Mouse (Mus musculus) adrenal gland (tissue): Measurements from ENCODE around the gene Rfc2.

ENCODE experiments used
- intact Hi-C: fragments of 180-260 bp; cut with DNase I; formaldehyde crosslinking; loops from one replicate; pipeline ENCODE4 v1.15.1; 2025

Gene Rfc2

DNA sequence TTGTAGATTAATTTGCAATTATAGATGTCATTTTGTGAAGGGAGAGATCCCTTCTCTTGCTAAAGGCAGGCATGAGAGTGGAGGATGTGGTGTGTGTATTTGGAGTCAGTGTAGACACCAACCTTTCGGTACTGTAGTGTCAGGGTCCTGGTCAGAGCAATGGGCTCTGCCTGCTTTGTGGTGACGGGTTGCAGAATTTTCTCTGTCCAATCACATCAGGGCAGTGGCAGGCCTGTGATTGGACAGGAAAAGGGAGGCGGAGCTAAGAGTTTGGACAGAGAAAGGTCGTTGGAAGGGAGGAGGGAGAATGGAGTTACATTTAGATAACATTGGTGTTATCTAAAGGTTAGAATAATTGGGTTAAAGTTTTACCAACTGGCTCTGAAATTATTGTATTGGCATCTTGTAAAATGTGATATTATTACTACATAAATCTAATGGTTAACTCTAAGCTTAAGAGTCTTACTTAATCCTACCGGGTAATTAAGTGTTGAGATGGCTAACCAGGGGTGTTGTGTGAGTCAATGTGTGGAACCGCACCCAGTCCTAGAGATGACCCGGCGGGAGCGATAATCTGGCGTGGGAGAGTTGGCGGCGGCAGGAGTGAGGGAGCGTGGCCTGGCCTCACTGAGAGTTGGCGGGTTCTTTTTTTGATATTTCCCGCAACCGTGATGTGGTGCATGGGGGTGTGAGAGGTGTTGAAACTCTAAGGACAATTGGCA lies 20.6 kb upstream of the Rfc2 start:
- intact Hi-C loops = no loop called here

DNA sequence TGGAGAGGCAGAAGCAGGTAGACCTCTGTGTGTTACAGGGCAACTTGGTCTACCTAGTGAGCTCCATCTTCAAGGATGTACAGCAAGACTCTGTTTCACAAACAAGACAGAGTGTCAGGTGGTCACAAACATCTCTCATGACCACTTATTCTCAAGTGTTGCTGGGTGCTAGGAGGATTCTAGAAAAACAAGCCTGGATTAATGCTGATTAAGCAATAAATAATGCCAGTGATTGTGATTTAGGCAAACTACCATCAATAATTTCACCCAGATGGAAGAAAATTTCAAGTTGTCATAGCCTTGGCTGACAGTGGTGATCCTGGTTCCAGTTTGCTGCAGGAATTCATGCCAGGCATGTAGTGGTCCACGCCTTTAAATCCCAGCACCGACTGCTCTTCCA lies 16.9 kb upstream of the Rfc2 start:
- intact Hi-C loops = no loop called here

DNA sequence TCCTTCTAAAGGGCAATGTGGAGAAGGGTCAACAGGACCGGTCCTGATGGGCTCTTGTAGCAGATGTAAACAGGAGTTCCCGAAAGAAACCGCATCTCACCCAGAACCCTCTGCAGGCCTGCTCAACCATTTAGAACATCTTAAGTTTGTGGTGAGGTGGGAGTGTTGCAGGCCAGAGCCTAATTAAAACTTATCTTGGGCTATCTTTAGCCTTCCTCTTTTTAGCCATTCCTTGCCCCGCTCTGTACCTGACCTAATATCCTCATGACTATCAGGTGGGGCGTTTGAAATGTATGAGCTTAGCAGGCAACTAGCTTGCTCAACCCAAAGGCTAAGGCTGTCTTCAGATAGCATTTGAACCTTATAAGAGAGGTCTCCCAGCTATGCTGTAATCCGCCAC lies 15.5 kb upstream of the Rfc2 start:
- intact Hi-C loops = no loop called here

DNA sequence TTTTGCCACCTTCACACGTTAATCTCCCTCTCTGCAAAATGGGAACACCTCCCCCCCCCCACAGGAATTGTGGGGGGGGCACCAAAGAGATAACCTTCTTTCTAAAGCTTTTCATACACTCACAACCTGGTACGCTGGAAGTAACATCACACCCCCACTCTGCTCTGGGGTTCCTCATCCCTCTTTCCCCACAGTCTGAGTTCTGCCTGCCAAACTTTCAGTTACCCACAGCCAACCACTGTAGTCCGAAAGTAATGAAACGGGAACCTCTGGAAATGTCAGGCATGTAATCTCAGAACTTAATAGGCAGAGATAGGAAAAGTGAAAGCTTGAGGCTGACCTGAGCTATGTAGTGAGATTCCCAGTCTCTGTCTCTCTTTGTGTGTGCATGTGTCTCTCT lies 13.7 kb upstream of the Rfc2 start:
- intact Hi-C loops = no loop called here

GRCm38 (mm10) chr5:134568030-134568429 lies 13.1 kb upstream of the Rfc2 start:
- intact Hi-C loops = no loop called here

GRCm38 (mm10) chr5:134568964-134569491 lies 12.1 kb upstream of the Rfc2 start:
- intact Hi-C loops = no loop called here

- intact Hi-C loops = no loop called here
These were observed 9.2 kb upstream of the Rfc2 start for GRCm38 (mm10) chr5:134571730-134572507.

DNA sequence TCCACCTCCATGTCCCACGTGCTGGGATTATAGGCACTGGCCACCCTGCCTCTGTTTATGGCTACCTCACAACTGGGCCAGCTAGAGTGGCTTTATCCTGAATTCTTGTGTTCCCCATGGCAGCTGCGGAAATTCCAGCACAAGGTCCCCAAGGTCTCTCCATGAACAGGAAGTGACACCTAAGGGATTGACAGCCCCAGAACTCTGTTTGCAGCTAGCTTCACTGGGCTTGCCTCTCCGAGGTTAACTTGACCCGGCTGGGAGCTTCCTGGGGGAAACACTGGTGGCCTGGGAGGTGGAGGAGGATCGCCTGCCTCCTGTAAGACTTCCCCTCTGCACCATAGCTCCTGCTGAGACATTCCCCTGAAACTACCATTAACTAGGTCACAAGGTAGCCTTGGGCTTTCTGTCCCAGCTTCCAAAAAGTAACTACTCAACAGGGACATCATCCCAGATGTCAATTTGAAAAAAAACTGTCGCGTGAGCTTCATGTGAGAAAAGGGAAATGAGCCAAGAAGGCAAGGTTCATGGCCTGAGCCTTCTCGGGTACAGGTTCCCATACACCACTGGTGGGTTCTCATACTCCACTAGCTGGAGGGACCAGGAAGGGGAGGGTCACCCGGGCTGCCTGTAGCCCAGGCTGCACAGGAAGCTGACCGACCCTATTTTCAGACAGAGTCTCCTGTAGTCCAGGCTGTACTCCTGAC lies 8.5 kb upstream of the Rfc2 start:
- intact Hi-C loops = no loop called here

- intact Hi-C loops = loop anchor here (5.0 kb wide), 1 partner anchor 34 kb away; no protein-coding TSS in a partner anchor
These were observed 5.3 kb upstream of the Rfc2 start for GRCm38 (mm10) chr5:134575833-134576232.

DNA sequence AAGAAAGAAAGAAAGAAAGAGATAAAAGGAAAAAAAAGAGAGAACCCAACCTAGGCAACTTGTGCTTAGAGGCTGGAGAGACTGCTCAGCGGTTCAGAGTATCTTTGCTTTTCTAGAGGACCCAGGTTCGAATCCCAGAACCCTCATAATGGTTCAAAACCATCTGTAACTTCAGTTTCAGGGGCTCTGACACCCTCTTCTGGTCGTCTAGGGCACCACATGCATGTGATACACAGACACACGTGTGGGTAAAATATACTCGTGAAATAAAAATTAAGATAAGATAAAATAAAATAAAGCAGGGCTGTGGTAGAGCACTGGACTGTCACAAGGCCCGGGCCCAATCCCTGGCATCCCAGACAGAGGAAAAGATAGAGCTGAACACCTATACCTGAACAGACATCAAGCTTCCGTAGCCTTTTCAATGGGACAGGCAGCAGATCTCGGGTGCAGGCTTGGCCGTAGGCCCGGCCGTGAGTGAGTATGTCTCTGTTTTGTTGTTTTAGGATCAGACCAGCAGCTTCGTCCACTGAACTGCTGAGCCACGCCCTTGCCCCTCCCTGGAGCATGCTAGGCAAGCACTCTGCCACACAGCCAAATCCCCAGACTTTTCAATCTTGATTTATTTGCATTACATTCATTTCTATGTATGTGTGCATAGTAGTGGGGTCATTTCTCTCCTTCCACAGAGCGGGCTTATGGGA lies 4.5 kb upstream of the Rfc2 start:
- intact Hi-C loops = loop anchor here (5.0 kb wide), 1 partner anchor 34 kb away; no protein-coding TSS in a partner anchor

DNA sequence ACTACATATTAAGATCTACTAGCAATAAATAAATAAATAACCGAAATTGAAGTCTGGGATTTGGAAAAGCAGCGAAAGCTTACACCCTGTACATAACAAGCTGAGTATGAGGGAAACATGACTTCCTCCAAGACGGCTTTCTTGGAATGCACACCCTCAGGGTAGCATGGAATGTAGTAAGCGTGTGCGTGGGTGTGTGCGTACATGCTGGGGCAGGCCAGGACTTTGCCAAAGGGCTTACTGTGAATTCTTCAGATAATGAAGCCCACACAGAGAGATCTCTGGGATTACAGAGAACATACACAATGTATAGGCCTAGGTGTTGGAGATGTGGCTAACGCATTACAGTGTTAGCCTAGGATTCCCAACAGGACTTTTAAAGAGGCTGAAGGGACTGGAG lies 3.6 kb upstream of the Rfc2 start:
- intact Hi-C loops = loop anchor here (5.0 kb wide), 1 partner anchor 35 kb away; no protein-coding TSS in a partner anchor

- intact Hi-C loops = loop anchor here (5.0 kb wide), 1 partner anchor 37 kb away; no protein-coding TSS in a partner anchor
These were observed 2.0 kb upstream of the Rfc2 start for GRCm38 (mm10) chr5:134579135-134579534.

DNA sequence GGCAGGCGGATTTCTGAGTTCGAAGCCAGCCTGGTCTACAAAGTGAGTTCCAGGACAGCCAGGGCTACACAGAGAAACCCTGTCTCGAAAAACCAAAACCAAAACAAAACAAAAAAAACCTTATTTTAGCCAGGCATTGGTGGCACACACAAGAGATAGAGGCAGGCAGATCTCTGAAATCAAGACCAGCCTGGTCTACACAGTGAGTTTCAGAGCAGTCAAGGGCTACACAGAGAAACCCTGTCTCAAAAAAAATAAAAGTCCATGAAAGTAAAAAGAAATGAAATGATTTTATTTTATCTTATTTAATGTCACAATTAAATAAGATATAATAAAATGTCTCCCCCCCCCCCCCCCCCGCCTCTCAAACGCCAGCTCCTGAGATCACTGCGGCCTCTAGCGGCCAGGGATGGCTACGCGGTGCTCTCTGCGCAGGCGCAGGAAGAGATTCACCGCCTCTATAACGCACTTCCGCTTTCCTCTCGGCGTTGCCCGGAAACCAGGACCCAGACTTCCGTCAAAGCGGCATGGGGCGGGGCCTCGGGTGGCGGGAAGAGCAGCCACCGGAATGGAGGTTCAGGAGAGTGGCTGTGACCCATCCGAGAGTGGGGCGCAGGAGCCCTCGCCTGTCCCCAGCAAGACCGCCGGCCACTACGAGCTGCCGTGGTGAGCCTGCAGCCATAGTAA lies 1.2 kb downstream of the Rfc2 start:
- intact Hi-C loops = loop anchor here (2.0 kb wide), 1 partner anchor 76 kb away; no protein-coding TSS in a partner anchor

DNA sequence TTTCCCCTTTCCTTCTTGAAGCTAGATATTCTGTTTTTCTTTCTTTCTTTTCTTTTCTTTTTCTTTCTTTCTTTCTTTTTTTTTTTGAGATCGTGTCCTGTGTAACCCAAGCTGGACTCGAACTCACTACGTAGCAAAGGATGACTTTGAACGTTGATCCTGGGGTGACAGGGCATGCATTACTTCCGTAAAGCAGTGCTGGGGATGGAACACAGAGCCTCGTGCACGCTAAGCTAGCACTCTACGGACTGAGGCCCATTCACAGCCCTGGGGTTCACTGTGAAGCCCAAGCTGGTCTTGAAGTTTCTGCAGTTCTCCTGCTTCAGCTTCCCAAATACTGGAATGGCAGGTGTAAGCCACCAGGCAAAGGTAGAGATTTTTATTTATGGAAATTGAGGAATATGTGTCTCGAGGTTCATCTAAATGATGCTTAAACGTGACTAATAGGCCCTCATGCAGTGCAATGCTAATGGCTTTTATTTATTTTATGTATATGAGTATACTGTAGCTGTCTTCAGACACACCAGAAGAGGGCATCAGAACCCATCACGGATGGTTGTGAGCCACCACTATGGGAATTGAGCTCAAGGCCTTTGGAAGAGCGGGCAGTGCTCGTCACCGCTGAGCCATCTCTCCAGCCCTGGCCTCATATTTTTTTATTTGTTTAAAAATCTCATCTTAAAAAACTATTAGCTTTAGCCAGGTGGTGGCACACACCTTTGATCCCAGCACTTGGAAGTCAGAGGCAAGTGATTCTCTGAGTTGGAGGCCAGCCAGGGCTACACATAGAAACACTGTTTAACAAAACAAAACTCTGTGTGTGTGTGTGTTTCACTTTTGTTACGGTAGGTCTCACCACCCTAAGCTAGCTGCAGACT lies 2.1 kb downstream of the Rfc2 start:
- intact Hi-C loops = loop anchor here (2.0 kb wide), 1 partner anchor 76 kb away; no protein-coding TSS in a partner anchor

DNA sequence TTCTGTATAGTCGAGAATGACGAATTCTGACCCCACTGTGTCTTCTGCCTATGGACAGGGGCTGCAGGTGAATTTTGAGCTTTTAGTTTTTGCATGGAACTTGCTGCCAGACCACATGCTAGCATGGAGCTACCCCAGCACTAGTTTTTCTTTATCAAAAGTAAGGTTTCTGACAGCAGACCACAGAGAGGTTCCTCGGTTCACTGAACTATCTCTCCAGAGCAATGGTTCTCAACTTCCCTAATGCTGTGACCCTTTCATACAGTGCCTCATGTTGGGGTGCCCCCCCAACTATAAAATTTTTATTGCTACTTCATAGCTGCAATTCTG lies 2.7 kb downstream of the Rfc2 start:
- intact Hi-C loops = loop anchor here (2.0 kb wide), 1 partner anchor 77 kb away; no protein-coding TSS in a partner anchor

GRCm38 (mm10) chr5:134584798-134585197 lies 3.6 kb downstream of the Rfc2 start:
- intact Hi-C loops = loop anchor here (5.0 kb wide), 1 partner anchor 38 kb away; no protein-coding TSS in a partner anchor

DNA sequence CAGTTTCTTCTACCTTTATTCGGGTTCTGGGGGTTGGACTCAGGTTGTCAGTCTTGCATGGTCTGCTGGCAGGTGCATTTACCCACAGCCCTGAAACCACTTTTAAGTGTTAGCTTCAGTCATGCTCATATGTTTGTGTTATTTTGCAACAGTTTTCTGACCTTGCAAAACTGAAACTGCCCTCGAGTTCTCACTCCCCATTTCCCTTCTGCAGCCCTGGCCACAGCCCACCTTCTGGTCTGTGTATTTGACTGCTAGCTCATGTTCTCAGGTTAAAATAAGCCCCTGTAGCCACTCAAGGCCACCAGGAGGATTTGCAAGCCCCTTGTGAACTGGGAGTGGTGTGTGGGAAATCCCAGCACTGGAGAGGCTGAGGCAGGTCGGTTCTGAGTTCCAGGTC lies 8.7 kb downstream of the Rfc2 start:
- intact Hi-C loops = loop anchor here (5.0 kb wide), 1 partner anchor 32 kb away; no protein-coding TSS in a partner anchor

GRCm38 (mm10) chr5:134592026-134592581 lies 10.9 kb downstream of the Rfc2 start:
- intact Hi-C loops = no loop called here

- intact Hi-C loops = no loop called here
These were observed 11.9 kb downstream of the Rfc2 start for GRCm38 (mm10) chr5:134593093-134593492.
